Mouse (Mus musculus): ENCODE measurements around the gene Cyp26b1. TPM values are rescaled to one million over a fixed set of nuclear protein-coding genes. Genes with fewer than 3 reads are reported as not detected.
"Not testable (repeated sequence)": the region's sequence is repeated elsewhere in the genome, so short reads cannot be mapped to it uniquely, and the experiment has no call there.

Cyp26b1 gene
- polyA plus RNA-seq, 1 experiment from 2014 or later, result 0.46 TPM

DNA sequence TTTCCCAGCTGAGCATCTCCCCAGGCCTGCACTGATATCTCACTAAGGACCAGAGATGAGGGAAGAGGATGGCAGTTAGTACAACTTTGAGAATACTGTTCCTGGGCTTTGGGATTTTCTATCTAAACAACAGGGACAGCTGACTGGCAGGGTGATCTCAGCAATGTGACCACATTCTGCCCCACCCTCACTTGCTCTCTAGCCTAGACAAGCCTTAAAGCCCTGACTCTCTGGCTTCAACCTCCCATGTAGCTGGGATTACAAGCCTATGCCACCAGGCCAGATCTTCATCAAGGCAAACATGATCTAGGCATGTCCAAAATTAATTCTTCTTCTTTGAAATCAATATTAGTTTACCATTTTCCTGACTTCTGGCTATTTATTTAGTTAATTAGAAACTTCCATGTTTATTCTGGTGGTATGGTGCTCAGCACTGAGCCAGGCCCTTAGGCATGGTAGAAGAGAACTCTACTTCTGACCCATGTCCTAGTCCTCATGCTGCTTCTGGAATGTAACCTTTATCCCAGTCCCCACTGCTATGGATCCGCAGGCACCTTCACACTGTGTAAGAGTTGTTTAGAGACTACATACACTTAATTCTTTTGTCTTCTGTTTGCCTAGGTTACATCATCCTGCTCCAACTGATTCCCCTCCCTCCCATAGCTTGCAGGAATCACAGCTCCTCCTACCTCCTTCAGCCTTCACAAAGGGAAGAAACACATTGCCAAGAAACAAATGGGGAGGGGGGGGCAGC, 7.6 kb upstream of the Cyp26b1 start:
- no peaks in the 10 kb centered on the region for H3K27me3 ChIP-seq (replicated peaks; ENCODE audit: control insufficient read depth, insufficient read depth, low read length)
- no peak overlapping the region for H3K4me3 ChIP-seq (ENCODE audit: low read depth, low read length)
- no peaks in the 10 kb centered on the region for H3K36me3 ChIP-seq (ENCODE audit: control insufficient read depth, insufficient read depth)
- ATAC-seq, result no peak
- no peak overlapping the region for H3K4me2 ChIP-seq (replicated peaks; ENCODE audit: low read depth)
- H3K9me3 ChIP-seq (ENCODE audit: control insufficient read depth), result no peaks in the 10 kb centered on the region
- 24% methylated on average over 1 of the region's 1 CpGs for WGBS
- no peak overlapping the region for H3K27ac ChIP-seq (ENCODE audit: low read depth, low read length)
- no peak overlapping the region for H3K9ac ChIP-seq (ENCODE audit: low read depth, low read length)
- H3K4me1 ChIP-seq (replicated peaks; ENCODE audit: control insufficient read depth, insufficient read depth, low read length), result no peaks in the 10 kb centered on the region
- TF ChIP-seq CTCF (IDR thresholded peaks at IDR 0.05; ENCODE audit: low read depth), result no peak

DNA sequence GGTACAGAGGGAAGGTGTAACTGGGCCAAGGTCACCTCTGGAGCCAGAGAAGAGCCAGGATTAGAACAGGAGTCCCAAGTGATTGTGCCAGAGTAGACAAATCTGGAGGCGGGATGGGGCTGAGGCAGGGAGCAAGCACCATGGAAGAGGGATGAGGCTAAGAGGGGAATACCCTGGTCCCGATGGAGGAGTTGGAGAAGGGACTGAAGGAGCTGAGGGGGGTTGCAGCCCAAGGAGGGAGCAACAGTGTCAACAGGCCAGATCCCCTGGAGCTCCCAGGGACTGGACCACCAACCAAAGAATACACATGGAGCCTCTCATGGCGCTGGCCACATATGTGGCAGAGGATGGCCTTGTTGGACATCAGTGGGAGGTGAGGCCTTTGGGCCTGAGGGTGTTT, 5.6 kb upstream of the Cyp26b1 start:
- WGBS, result 86% methylated on average over 3 of the region's 3 CpGs
- H3K9me3 ChIP-seq (ENCODE audit: control insufficient read depth); H3K4me1 ChIP-seq (replicated peaks; ENCODE audit: control insufficient read depth, insufficient read depth, low read length); H3K27ac ChIP-seq (ENCODE audit: low read depth, low read length); H3K9ac ChIP-seq (ENCODE audit: low read depth, low read length); H3K36me3 ChIP-seq (ENCODE audit: control insufficient read depth, insufficient read depth); H3K4me3 ChIP-seq (ENCODE audit: low read depth, low read length); ATAC-seq; H3K27me3 ChIP-seq (replicated peaks; ENCODE audit: control insufficient read depth, insufficient read depth, low read length); H3K4me2 ChIP-seq (replicated peaks; ENCODE audit: low read depth): not testable (repeated sequence)

DNA sequence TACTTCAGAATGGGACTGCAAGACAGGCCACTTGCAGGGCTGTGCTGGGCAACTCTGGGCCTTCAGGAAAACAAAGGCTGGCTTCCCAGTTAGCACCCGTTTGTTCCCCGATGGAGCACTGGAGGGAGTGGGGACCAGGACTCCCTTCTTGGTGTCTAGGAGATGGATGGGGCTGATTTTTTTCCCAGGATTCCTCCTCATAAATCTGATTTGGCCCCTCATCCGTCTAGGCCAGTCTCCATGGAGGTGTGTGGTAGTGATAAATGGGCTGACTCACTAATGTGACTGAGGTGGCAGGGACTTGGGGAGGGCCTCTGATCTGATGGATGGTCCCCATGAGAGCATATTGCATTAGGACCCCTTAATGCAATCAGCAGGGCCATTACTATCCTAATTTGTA, 5.0 kb upstream of the Cyp26b1 start:
- ATAC-seq, result no peak
- TF ChIP-seq CTCF (IDR thresholded peaks at IDR 0.05; ENCODE audit: low read depth), result no peak
- Histone ChIP-seq H3K9me3 (ENCODE audit: control insufficient read depth) (no peaks in the 10 kb centered on the region), H3K36me3 (ENCODE audit: control insufficient read depth, insufficient read depth) (no peaks in the 10 kb centered on the region), H3K4me3 (ENCODE audit: low read depth, low read length) (no peak overlapping the region), H3K4me1 (replicated peaks; ENCODE audit: control insufficient read depth, insufficient read depth, low read length) (no peaks in the 10 kb centered on the region), H3K4me2 (replicated peaks; ENCODE audit: low read depth) (no peak overlapping the region), H3K9ac (ENCODE audit: low read depth, low read length) (no peak overlapping the region), H3K27ac (ENCODE audit: low read depth, low read length) (no peak overlapping the region), H3K27me3 (replicated peaks; ENCODE audit: control insufficient read depth, insufficient read depth, low read length) (no peaks in the 10 kb centered on the region)
- WGBS, result 79% methylated on average over 3 of the region's 3 CpGs

DNA sequence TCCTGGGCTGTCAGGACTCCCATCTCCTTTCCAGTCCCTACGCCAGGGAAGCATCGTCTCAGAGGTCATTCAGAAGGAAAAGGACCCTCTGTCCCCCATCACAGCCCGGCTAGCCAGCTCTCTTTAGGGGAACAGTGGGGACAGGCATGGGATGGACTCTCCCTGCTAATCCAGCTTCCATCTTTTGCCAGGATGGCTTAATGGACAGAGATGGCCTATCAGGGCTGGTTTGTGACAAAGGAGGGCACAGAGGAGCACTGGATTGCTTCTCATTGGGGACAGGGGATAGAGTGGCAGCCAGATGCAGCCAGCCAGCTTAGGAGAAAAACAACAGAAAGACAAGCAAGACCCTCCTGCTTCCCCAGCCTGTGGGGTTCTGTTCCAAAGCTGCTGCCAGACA, 918 bp upstream of the Cyp26b1 start:
- H3K4me3 ChIP-seq (ENCODE audit: low read depth, low read length), result no peak overlapping the region
- no peaks in the 10 kb centered on the region for H3K36me3 ChIP-seq (ENCODE audit: control insufficient read depth, insufficient read depth)
- H3K4me2 ChIP-seq (replicated peaks; ENCODE audit: low read depth), result no peak overlapping the region
- no peaks in the 10 kb centered on the region for H3K4me1 ChIP-seq (replicated peaks; ENCODE audit: control insufficient read depth, insufficient read depth, low read length)
- H3K9me3 ChIP-seq (ENCODE audit: control insufficient read depth), result no peaks in the 10 kb centered on the region
- peaks cover 6% of the 10 kb centered on the region for H3K27me3 ChIP-seq (replicated peaks; ENCODE audit: control insufficient read depth, insufficient read depth, low read length)
- TF ChIP-seq CTCF (IDR thresholded peaks at IDR 0.05; ENCODE audit: low read depth), result no peak
- no peak overlapping the region for H3K9ac ChIP-seq (ENCODE audit: low read depth, low read length)
- WGBS, result 87% methylated on average over 3 of the region's 3 CpGs
- ATAC-seq, result no peak
- H3K27ac ChIP-seq (ENCODE audit: low read depth, low read length), result no peak overlapping the region

DNA sequence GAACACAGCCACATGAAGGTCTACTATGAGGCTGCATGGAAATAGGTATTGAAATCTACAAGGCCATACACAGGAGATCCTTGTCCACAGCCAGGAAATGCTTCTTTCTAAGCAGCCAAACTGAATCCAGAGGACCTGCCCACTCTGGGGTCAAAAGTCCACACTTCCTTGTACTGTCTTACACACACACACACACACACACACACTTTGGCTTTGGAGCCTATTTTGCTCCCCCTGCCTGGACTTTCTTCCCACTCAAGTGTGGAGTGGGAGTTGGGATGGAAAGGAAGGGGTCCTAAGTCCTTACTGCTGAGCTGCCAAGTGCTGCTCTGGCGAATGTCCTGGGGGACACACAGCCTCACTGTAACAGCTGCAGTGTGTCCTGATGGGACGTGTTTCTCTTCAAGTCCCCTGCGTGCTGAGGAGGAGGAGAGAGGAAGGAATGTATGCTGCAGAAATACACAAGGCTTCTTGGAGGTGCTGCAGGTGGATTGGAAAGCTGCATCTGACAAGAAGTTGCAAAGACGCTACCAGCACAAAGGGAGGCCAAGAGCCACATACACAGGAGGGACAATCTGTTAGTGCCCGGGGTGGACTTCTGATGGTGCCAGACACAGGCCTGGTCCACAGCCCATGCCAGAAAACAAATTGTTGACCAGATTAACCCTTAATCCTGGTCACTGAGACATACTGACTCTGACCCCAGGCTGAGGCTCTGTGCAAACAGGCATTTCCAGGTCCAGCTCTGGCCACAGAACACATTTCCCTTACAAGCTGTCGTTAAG, 2.6 kb downstream of the Cyp26b1 start:
- peaks cover 6% of the 10 kb centered on the region; the same call in 1 of the 2 replicates for H3K4me1 ChIP-seq (replicated peaks; ENCODE audit: control insufficient read depth, insufficient read depth, low read length)
- ATAC-seq, result peak; percentile 9; the same call in 1 of the 2 replicates
- H3K36me3 ChIP-seq (ENCODE audit: control insufficient read depth, insufficient read depth), result no peaks in the 10 kb centered on the region
- H3K9me3 ChIP-seq (ENCODE audit: control insufficient read depth), result no peaks in the 10 kb centered on the region
- no peak overlapping the region for H3K4me3 ChIP-seq (ENCODE audit: low read depth, low read length)
- TF ChIP-seq CTCF (IDR thresholded peaks at IDR 0.05; ENCODE audit: low read depth), result no peak
- no peak overlapping the region for H3K4me2 ChIP-seq (replicated peaks; ENCODE audit: low read depth)
- no peak overlapping the region for H3K27ac ChIP-seq (ENCODE audit: low read depth, low read length)
- H3K9ac ChIP-seq (ENCODE audit: low read depth, low read length), result no peak overlapping the region
- peaks cover 40% of the 10 kb centered on the region for H3K27me3 ChIP-seq (replicated peaks; ENCODE audit: control insufficient read depth, insufficient read depth, low read length)
- WGBS, result 38% methylated on average over 6 of the region's 6 CpGs
